Mouse (Mus musculus) kidney, embryonic 14.5 days (tissue): ENCODE measurements around the gene Aox1. TPM values are rescaled to one million over a fixed set of nuclear protein-coding genes. Genes with fewer than 3 reads are reported as not detected.

ENCODE experiments used
- ATAC-seq: fragments of 200-750 bp; cut with Nextera tagmentation; 2 replicates; pipeline ENCODE4 v1.8.0; 2017; ENCODE audit warnings: moderate number of reproducible peaks, mild to moderate bottlenecking, moderate TSS enrichment, moderate library complexity; ENCODE audit not compliant: low FRiP score, low TSS enrichment
- H3K27ac ChIP-seq: fragments of 300-500 bp; sonication (generic); 2 replicates; pipeline ENCODE4 v1.5.1; 2014; ENCODE audit warnings: low read depth, mild to moderate bottlenecking, low read length, moderate library complexity, mixed read lengths
- H3K27me3 ChIP-seq: fragments of 300-500 bp; sonication (generic); 2 replicates; pipeline ENCODE4 v1.6.1; 2014; ENCODE audit warnings: mild to moderate bottlenecking, low read length; ENCODE audit not compliant: control insufficient read depth, insufficient read depth
- H3K36me3 ChIP-seq: fragments of 300-500 bp; sonication (generic); 2 replicates; pipeline ENCODE4 v1.6.1; 2014; ENCODE audit warnings: low read length, mixed read lengths; ENCODE audit not compliant: control insufficient read depth, insufficient read depth
- H3K4me1 ChIP-seq: fragments of 300-500 bp; sonication (generic); 2 replicates; pipeline ENCODE4 v1.6.1; 2014; ENCODE audit warnings: low read length, mixed read lengths; ENCODE audit not compliant: control insufficient read depth, insufficient read depth
- H3K4me2 ChIP-seq: fragments of 300-500 bp; sonication (generic); replicated peaks from 2 replicates; pipeline ENCODE4 v1.6.1; 2014; ENCODE audit warnings: low read depth, mild to moderate bottlenecking, low read length
- H3K4me3 ChIP-seq: fragments of 300-500 bp; sonication (generic); 2 replicates; pipeline ENCODE4 v1.5.1; 2014; ENCODE audit warnings: mild to moderate bottlenecking, low read length
- H3K9ac ChIP-seq: fragments of 300-500 bp; sonication (generic); 2 replicates; pipeline ENCODE4 v1.6.1; 2014; ENCODE audit warnings: low read depth, mild to moderate bottlenecking, low read length, moderate library complexity
- H3K9me3 ChIP-seq: fragments of 300-500 bp; sonication (generic); 2 replicates; pipeline ENCODE4 v1.6.1; 2016; ENCODE audit warnings: low read length; ENCODE audit not compliant: control insufficient read depth
- WGBS: fragments of 180-500 bp; shearing (Covaris S2); extraction: QIAGEN DNeasy Blood & Tissue Kit; methylation state at CpG from one replicate; pipeline ENCODE4 v1.1.7; 2014; 5-methylcytosine and 5-hydroxymethylcytosine counted together
- polyA plus RNA-seq: library from polyadenylated mRNA; unstranded; fragments of >200 nt; fragmentation: Nextera tagmentation; extraction: Ambion mirVana; gene quantifications from 2 replicates; pipeline ENCODE4 v1.2.1, GENCODE M21; 2014

Aox1 gene
- polyA plus RNA-seq, 1 experiment from 2014 or later = 0.23 TPM

DNA sequence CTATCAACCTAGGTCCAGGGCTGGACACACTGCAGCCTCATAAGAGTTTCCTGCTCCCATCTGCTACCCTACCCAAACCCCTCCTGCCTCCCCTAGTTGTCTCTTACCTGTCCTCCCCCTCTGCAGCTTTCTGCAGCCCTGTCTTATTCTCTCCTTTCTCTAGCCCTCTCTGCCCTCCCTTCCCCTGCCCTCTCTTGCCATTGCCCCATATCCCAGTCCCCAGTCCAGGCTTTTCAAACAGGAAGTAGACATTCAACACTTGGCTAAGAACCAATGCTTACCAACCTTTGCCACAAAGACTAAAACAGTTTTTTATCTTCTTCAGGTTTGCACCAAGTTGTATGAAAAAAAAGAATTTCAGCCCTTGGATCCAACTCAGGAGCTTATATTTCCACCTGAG is 108.2 kb downstream of the Aox1 start:
- Histone ChIP-seq H3K36me3 (no peaks in the 10 kb centered on the region), H3K4me2 (no peak overlapping the region), H3K4me1 (no peaks in the 10 kb centered on the region), H3K27ac (no peak overlapping the region), H3K9ac (no peak overlapping the region), H3K27me3 (no peaks in the 10 kb centered on the region), H3K9me3 (peaks cover 5% of the 10 kb centered on the region; the same call in 1 of the 2 replicates), H3K4me3 (no peak overlapping the region)
- no peak for ATAC-seq

DNA sequence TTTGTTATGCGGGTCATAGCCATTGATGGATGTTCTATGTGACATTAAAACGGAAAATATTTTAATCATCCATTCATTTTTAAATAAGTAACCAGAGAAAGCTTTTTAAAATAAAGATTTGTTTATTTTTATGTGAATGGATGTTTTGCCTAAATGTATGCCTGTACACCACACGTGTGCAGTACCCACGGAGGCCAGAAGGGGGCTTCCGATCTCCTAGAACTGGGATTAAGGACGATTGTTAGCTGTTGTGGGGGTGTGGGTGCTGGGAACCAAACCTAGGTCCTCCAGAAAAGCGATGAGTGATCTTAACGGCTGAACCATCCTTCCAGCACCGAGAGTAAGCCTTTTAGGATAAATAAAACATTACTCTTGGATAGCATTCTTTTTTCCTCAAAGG is 109.3 kb downstream of the Aox1 start:
- no peak for ATAC-seq
- Histone ChIP-seq H3K9me3 (peaks cover 5% of the 10 kb centered on the region; the same call in 1 of the 2 replicates), H3K4me3 (no peak overlapping the region), H3K4me2 (no peak overlapping the region), H3K4me1 (no peaks in the 10 kb centered on the region), H3K36me3 (no peaks in the 10 kb centered on the region), H3K27ac (no peak overlapping the region), H3K9ac (no peak overlapping the region), H3K27me3 (no peaks in the 10 kb centered on the region)
- 95% methylated on average over 9 of the region's 9 CpGs for WGBS

GRCm38 (mm10) chr1:58140607-58141006 is 110.9 kb downstream of the Aox1 start:
- Histone ChIP-seq H3K4me2 (no peak overlapping the region), H3K27ac (no peak overlapping the region), H3K9me3 (peaks cover 5% of the 10 kb centered on the region; the same call in 1 of the 2 replicates), H3K4me3 (no peak overlapping the region), H3K9ac (no peak overlapping the region), H3K4me1 (no peaks in the 10 kb centered on the region), H3K27me3 (no peaks in the 10 kb centered on the region), H3K36me3 (no peaks in the 10 kb centered on the region)
- no peak for ATAC-seq
- 87% methylated on average over 5 of the region's 5 CpGs for WGBS

- Histone ChIP-seq H3K36me3 (no peaks in the 10 kb centered on the region), H3K4me1 (no peaks in the 10 kb centered on the region), H3K9ac (no peak overlapping the region), H3K27me3 (no peaks in the 10 kb centered on the region), H3K4me2 (no peak overlapping the region), H3K9me3 (peaks cover 5% of the 10 kb centered on the region; the same call in 1 of the 2 replicates), H3K27ac (no peak overlapping the region), H3K4me3 (no peak overlapping the region)
- 19% methylated on average over 10 of the region's 10 CpGs for WGBS
- ATAC-seq = peak; percentile 28; the same call in 1 of the 2 replicates
These were observed 114.8 kb downstream of the Aox1 start for GRCm38 (mm10) chr1:58144384-58145069.

DNA sequence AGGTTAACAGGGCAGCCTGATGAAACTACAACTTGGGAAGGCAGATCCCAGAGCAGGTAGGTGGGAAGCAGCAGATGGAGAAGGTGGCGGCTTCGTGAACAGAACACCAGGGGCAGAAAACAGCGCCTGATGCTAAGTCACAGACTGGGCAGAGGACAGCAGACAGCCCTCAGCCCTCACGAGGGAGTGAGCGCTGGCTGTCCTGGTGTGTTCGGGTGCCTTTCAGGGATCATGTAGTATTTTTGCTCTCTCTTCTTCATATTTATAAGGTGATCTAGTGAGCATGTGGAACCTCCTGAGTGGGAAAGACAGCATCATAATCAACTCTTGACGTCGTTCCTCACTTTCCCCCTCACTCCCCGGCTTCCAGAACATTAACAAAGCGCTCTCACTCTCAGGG is 116.3 kb downstream of the Aox1 start:
- Histone ChIP-seq H3K9ac (no peak overlapping the region), H3K4me1 (no peaks in the 10 kb centered on the region), H3K27me3 (no peaks in the 10 kb centered on the region), H3K4me2 (no peak overlapping the region), H3K36me3 (no peaks in the 10 kb centered on the region), H3K27ac (no peak overlapping the region), H3K9me3 (no peaks in the 10 kb centered on the region), H3K4me3 (no peak overlapping the region)
- no peak for ATAC-seq
- 87% methylated on average over 10 of the region's 10 CpGs for WGBS

GRCm38 (mm10) chr1:58147776-58148175 is 118.0 kb downstream of the Aox1 start:
- 49% methylated on average over 6 of the region's 6 CpGs for WGBS
- H3K27ac ChIP-seq = no peak overlapping the region
- ATAC-seq = no peak
- no peaks in the 10 kb centered on the region for H3K27me3 ChIP-seq
- H3K9ac ChIP-seq = no peak overlapping the region
- H3K4me2 ChIP-seq = no peak overlapping the region
- no peak overlapping the region for H3K4me3 ChIP-seq
- H3K9me3 ChIP-seq = no peaks in the 10 kb centered on the region
- H3K36me3 ChIP-seq = no peaks in the 10 kb centered on the region
- H3K4me1 ChIP-seq = no peaks in the 10 kb centered on the region

DNA sequence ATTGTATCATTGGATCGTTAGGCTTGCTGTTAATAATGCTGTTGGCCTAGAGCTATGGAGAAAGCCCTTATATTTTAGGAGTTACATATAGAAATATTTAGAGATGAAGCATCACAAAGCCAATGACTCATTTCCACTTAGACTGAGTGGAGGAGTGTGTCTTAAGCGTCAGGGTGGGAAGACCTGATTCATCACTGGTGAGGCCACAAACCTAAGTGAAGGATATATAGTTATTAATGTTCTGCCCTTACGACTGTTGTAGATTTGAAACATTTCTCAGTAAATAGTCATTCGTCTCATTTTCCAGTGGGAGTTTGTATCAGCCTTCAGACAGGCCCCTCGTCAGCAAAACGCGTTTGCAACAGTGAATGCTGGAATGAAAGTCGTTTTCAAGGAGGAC is 122.5 kb downstream of the Aox1 start:
- WGBS = 55% methylated on average over 8 of the region's 8 CpGs
- Histone ChIP-seq H3K4me1 (no peaks in the 10 kb centered on the region), H3K27me3 (no peaks in the 10 kb centered on the region), H3K27ac (no peak overlapping the region), H3K36me3 (no peaks in the 10 kb centered on the region), H3K9me3 (no peaks in the 10 kb centered on the region), H3K9ac (no peak overlapping the region), H3K4me3 (no peak overlapping the region), H3K4me2 (no peak overlapping the region)
- no peak for ATAC-seq

Other genes with a start within 250 kb of the Aox1 start
- gene Sgo2a, start 34.0 kb upstream of the Aox1 start, polyA plus RNA-seq = 19.6 and 23.7 TPM in 2 replicates
- gene Kctd18, start 11.0 kb upstream of the Aox1 start, polyA plus RNA-seq = 10.3 and 16.1 TPM in 2 replicates
- 4.4 and 5.0 TPM in 2 replicates for gene Aox3, start 83.2 kb downstream of the Aox1 start, polyA plus RNA-seq
- gene Aox4, start 180.5 kb downstream of the Aox1 start, polyA plus RNA-seq = 0.14 TPM in 1 of 2 replicates, not detected in the other
- gene Aox2, start 248.4 kb downstream of the Aox1 start, polyA plus RNA-seq = 0.06 and 0.12 TPM in 2 replicates